Mouse (Mus musculus): ENCODE measurements around the gene Il6ra. TPM values are rescaled to one million over a fixed set of nuclear protein-coding genes. Genes with fewer than 3 reads are reported as not detected.

Il6ra gene
- total RNA-seq, 2 experiments from 2014 or later: 0.80 TPM; not detected in 1

GRCm38 (mm10) chr3:89820311-89821095 is 92.5 kb downstream of the Il6ra start:
- ATAC-seq (replicated peaks; ENCODE audit: low FRiP score, low TSS enrichment, poor library complexity, severe bottlenecking): no peak

DNA sequence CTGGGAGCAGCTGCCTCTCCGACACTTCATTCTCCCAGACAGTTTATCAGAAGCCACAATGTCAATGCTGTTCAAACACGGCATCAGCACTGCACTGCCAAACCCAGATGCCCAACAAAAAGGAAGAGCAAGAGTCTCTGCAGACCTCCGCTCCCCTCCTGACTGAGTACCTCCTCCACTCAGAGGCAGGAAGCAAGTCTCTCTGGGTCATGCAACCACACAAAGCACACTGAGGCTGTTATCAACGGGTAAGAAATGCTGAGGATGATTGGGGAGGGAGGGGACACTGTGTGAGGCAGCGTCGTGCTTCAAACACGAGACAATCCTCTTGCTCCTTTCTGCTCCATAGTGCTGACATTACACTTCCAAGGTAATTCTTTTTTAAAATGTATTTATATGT is 93.1 kb downstream of the Il6ra start:
- ATAC-seq (replicated peaks; ENCODE audit: low FRiP score, low TSS enrichment, poor library complexity, severe bottlenecking): no peak; the same call in 1 of the 2 replicates

DNA sequence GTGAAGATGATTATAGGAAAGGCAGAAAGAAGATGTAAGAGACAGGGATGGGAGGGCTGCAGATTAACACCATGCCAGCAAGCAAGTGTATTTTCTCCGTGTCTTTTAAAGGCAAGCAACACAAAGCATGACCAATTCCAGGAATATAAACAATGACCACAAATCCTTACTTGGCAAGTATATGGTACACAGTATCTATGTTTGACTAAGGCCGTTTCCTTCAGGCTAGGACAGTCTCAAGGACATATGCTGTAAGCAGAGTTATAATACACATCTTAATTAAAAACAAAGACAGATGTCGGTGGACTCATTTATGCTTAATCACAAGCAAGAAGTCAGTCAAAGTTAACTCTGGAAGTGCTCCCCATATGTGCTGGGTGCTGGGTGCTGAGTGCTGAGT is 94.4 kb downstream of the Il6ra start:
- no peak for ATAC-seq (replicated peaks; ENCODE audit: low FRiP score, low TSS enrichment, poor library complexity, severe bottlenecking)

DNA sequence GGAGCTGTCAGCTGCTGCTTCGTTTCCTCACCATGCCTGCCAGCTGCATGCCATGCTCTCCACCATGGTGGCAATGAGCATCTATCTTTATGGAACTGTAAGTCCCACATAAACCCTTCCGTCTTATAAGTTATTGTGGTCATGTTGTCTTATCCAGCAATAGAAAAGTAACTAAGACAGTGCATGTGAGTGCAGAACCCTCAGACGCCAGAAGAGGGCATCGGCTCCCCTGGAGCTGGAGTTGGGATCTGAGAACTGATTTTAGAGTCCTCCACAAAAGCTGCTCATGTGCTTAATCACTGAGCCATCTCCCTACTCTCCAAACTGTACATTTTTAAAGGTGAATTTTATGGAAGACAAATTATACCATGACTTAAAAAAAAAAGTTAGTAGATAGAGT is 95.9 kb downstream of the Il6ra start:
- no peak for ATAC-seq (replicated peaks; ENCODE audit: low FRiP score, low TSS enrichment, poor library complexity, severe bottlenecking)

Other genes starting within 250 kb of the Il6ra start
- gene Adar, start 198.2 kb downstream of the Il6ra start, total RNA-seq (2014; fragmentation: Nextera tagmentation): 44.0 and 50.6 TPM in 2 replicates
- gene Adar, start 198.2 kb downstream of the Il6ra start, total RNA-seq (2017): 21.0 and 29.4 TPM in 2 replicates
- 1.0 and 1.9 TPM in 2 replicates for gene Chrnb2, start 148.6 kb downstream of the Il6ra start, total RNA-seq (2014; fragmentation: Nextera tagmentation)
- 0.38 and 0.76 TPM in 2 replicates for gene Chrnb2, start 148.6 kb downstream of the Il6ra start, total RNA-seq (2017)
- 51.3 and 53.5 TPM in 2 replicates for gene Ube2q1, start 139.6 kb downstream of the Il6ra start, total RNA-seq (2014; fragmentation: Nextera tagmentation)
- 89.0 and 89.6 TPM in 2 replicates for gene Ube2q1, start 139.6 kb downstream of the Il6ra start, total RNA-seq (2017)
- not detected in 2 replicates for gene She, start 81.8 kb downstream of the Il6ra start, total RNA-seq (2014; fragmentation: Nextera tagmentation)
- gene She, start 81.8 kb downstream of the Il6ra start, total RNA-seq (2017): not detected in 2 replicates
- gene Atp8b2, start 50.3 kb upstream of the Il6ra start, total RNA-seq (2014; fragmentation: Nextera tagmentation): 4.6 and 9.4 TPM in 2 replicates
- gene Atp8b2, start 50.3 kb upstream of the Il6ra start, total RNA-seq (2017): 7.8 and 12.8 TPM in 2 replicates
- 162 and 225 TPM in 2 replicates for gene Hax1, start 85.6 kb upstream of the Il6ra start, total RNA-seq (2014; fragmentation: Nextera tagmentation)
- 72.2 and 78.6 TPM in 2 replicates for gene Hax1, start 85.6 kb upstream of the Il6ra start, total RNA-seq (2017)
- gene 4933434E20Rik, start 138.4 kb upstream of the Il6ra start, total RNA-seq (2014; fragmentation: Nextera tagmentation): 47.5 and 67.7 TPM in 2 replicates
- 42.7 and 55.0 TPM in 2 replicates for gene 4933434E20Rik, start 138.4 kb upstream of the Il6ra start, total RNA-seq (2017)
- 319 and 326 TPM in 2 replicates for gene Ubap2l, start 139.4 kb upstream of the Il6ra start, total RNA-seq (2014; fragmentation: Nextera tagmentation)
- 151 and 159 TPM in 2 replicates for gene Ubap2l, start 139.4 kb upstream of the Il6ra start, total RNA-seq (2017)
- 192 and 222 TPM in 2 replicates for gene Tpm3, start 159.5 kb upstream of the Il6ra start, total RNA-seq (2014; fragmentation: Nextera tagmentation)
- 375 and 390 TPM in 2 replicates for gene Tpm3, start 159.5 kb upstream of the Il6ra start, total RNA-seq (2017)
- 0.05 TPM in 1 of 2 replicates, not detected in the other for gene Nup210l, start 190.9 kb upstream of the Il6ra start, total RNA-seq (2014; fragmentation: Nextera tagmentation)
- not detected in 2 replicates for gene Nup210l, start 190.9 kb upstream of the Il6ra start, total RNA-seq (2017)

Data from megakaryocyte-erythroid progenitor cell, adult 5-6 weeks (primary cell).